Mouse (Mus musculus): ENCODE data around the gene Uvrag.

Gene Uvrag

DNA sequence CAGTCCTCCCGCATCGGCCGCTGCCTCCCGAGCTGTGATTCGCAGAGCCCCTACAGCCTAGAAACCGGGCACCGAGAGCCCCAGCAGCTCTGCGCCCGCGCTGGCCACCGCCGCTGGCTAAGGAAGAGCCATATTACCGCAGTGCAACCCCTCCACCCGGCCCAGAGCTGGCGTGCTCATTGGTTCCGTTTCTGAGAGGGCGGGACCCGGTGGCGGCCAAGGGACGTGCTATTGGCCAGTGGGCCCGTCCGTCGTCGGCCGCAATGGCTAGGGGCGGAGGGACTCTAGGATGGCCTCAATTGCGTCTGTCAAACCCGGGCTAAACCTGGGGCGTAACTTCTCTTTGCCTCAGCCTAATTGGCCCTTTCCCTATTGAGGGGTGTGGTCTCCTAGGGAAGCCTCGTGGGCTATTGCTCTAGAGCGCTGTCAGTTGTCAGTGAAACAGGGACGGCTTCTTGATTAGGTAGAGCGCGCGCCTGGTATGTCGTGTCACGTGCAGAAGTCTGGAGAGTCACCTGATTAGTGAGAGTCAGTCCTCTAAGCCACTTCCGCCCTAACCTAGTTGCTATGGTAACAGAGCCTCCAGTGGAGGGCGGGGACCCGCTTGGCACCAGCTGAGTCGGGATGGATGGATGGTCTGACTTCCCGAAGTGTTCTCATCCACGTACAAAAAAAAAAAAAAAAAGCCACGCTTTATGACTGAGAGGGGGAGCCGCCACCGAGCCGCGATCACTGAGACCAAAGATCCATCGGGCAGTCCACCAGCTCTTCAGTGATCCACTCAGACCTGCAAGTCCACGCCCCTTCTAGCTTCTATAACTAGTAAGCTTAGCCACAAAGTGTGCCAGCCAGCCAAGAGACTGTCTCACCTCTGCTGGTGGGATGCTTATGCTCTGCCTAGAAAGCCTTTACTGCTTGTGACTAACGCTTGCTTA is at the start of gene Uvrag:
Gene Uvrag (minus strand): TSS at position 158 of the 935 bp plus-strand sequence.
- peak; percentile 98 to 99 for DNase-seq (ENCODE audit: low spot score in 2 of 2)

DNA sequence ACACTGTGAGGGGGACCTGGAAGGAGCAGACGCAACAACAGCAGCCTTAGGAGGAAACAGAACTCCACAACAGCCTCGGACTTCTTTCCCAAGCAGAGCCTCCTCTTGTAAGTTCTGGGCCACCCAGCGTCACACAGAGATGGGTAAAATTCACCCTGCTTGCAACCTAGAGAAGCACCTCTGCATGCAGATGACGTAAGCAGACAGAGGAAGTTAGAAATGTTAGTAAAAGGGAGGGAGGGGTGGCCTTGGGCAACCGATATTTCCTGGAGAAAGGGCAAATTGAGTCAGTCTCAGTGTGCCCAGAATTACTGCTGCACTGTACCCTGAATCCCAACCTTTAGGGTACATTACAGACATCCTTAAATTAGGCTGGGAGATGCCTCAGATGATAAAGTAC is 48.9 kb upstream of the Uvrag start:
- DNase-seq (ENCODE audit: low spot score in 2 of 2): no peak

DNA sequence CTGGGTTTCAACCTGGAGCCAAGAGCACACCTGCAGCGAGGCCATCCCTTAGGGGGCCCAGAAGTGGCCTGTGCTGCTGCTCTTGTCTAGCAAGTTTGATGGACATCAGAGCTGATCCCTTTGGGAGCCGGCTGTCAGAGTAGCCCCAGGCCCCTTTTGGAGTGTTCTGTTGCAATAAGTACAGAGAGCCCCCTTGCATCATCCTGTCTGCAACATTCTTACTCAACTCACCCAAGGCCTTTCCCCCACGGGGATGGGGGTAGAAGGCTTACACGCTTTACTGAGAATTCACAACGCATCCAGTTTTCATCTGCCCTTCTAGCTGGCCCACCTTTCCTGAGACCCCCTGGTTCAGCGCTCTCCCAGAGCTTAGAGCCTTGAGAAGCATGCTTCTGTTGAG is 47.7 kb upstream of the Uvrag start:
- DNase-seq (ENCODE audit: low spot score in 2 of 2): no peak

DNA sequence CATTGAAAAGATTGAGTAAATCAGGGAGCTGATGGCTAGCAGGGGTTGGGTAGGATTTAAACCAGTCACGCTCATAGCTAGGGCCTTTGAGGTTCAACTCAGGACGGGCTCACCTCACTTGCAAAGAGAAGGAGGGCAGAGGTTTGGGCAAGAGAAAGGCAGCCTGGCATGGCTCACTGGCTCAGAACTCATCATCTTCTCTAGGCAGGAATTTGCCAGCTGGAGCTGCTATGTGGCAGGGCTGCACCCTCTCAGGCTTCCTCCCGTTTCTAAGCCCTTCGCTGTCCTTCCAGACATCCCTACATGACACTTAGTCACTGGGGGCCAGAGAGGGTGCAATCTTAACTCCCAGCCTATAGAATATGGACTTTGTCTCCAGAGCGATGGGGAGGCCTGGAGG is 46.5 kb upstream of the Uvrag start:
- DNase-seq (ENCODE audit: low spot score in 2 of 2): no peak

DNA sequence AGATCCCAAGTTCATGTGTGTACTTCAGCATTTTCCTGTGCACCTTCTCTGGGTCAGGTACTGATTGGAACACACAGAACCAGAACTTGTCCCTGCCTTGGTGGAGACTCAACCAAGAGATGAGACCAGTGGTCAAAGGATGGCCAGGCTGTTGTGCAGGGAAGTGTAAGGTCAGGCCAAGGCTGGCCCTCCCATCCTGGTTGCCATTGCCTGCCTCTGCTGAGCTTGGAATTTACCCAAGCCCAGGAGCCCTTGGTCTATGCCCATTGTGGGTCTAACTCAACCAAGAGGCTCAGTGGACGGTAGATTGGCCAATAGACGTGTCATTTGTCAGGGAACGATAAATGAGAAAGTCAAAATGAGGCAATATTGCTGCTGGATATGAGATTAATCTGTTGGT is 44.5 kb upstream of the Uvrag start:
- no peak for DNase-seq (ENCODE audit: low spot score in 2 of 2)

DNA sequence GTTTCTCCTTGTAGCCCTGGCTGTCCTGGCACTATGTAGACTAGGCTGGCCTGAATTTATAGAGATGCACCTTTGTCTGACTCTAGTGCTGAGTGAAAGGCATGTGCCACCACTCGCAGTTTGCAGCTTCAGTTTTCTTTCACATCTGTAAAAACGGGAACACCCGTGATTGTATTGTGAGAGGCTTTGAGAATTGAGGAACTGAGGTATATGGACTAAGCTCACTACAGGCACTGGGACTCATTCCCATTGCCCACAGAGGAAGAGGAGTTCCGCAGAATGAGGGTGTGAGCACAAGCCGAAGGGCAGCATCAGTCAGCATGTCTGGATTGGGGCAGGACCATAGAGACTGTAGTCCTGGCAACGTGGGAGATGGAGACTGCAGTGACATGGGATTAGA is 42.8 kb upstream of the Uvrag start:
- no peak for DNase-seq (ENCODE audit: low spot score in 2 of 2)

DNA sequence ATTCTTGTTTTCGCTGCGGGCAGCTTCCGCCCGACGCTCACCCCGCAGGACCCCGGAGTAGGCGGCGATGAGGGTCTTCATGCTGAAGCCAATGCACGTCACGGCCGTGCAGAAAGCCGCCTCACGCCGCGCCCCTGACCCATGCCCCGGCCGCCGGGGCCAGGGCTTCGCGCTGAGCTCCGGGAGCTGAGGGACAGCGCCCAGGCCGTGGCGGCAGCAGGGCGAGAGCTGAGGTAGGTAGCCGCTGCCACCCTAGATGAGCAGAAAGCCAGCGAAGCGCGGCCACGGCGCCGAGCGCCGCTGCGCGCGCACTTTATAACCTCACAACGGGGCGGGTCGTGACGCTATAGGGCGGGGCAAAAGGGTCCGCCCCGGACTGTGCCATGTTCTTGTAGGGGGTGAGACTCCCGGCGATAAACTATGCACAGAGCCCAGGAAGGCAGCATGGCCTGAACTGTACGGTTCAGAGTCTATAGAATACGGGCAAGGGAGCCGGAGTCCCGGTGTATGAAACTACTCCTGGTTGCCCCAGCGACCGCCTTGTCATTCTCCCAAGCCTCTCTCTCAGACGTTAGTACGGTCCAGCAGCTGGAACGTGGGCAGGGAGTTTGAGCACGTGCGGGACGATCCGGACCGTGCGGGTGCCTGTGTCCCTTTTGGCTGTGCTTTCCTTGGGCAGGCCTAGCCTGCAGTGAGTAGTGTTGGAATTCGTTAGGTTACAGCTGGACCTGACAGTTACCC is 41.7 kb upstream of the Uvrag start, which contains the start of gene Dgat2:
Gene Dgat2 (minus strand): TSS at position 288 of the 741 bp plus-strand sequence.
- DNase-seq (ENCODE audit: low spot score in 2 of 2): peak; percentile 84 to 94

DNA sequence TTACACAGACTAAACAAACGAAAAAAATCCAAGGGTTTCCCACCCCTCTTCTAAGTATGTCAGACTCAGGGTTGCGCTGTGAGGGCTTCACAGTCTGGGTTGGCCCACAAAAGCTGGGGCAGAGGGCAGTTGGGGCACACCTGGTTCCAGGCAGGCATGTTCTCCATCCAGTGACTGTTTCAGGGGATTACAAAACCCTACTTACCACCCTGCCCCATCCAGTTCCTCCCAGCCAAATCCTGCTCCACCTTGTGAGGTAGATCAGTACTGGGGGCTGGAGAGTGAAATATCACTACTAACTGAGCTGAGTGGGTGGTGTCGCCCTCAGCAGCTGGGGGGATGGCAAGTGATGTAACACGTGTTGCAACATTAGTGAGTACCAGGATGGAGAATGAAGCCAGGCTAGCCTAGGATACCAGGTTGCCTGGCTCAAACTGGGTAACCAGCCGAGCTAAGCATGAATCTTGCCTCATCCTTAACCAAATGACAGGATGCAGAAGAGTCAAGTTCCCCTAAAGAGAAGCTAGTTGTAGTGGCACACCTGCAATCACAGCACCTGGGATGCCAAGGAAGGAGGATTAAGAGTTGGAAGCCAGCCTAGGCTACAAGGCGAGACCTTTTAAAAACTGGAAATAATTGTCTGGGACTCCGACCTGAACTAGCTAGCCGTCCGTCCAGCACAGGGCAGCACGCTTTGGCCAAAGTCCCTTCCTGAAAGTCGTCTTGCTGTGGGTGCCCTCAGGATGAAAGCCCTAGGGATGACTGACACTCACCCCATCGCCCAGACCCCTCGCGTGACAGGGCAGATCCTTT is 40.9 kb upstream of the Uvrag start:
- peak in 1 of 2 experiments; percentile 38 for DNase-seq (ENCODE audit: low spot score in 2 of 2)

DNA sequence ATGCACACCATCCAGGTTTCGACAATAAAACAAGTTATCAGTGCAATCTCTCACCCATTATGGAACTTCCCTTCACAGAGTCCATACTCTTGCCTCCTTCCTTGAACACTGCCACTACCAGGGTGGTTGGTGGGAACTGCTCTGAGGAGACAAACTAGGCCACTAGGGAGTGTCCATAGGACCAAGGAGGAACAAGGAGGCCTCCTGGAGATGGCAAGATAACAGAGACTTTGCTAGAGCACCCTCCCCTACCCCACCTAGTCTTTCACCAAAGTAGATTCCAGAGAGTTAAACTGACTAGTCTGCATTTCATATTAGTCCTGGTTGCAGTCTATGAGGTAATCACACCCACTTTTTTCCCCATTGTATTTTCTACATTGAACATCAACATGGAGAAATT is 39.2 kb upstream of the Uvrag start:
- DNase-seq (ENCODE audit: low spot score in 2 of 2): no peak

DNA sequence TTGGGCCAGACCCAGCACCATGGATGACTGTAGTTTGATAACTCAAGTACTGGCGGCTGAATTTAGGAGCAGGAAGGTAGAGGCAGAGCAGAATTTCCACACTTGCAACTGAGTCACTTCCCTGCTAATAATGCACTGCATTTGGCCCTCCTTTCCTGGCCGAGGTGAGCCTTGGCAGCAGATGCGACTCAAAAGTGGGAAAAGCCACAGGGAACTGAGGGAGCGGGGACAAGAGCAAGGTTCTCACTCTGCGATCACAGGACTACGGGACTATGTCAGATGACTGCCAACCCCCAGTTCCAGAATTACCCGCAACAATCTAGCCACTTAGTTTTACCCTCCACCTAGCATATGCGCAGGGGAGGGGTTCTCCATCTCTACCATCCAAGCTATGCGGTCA is 38.3 kb upstream of the Uvrag start:
- no peak for DNase-seq (ENCODE audit: low spot score in 2 of 2)

DNA sequence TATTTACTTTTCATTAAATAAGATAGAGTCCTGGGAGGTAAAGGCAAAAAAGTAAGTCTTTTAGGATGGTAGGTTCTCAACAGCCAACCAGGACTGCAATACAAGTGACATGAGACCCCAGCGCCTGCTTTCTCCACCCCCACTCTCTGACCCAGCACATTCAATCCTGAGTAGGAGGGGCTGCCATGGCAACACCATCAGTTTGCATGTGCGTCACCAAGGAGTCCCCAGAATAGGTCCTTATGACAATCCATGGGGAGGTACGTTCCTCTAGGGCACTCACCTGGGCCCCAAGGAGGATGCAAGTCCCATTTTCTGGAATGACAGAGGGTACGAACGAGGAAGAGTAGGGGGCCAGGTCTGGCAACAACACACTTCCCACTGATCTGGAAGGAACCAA is 36.4 kb upstream of the Uvrag start:
- no peak for DNase-seq (ENCODE audit: low spot score in 2 of 2)

DNA sequence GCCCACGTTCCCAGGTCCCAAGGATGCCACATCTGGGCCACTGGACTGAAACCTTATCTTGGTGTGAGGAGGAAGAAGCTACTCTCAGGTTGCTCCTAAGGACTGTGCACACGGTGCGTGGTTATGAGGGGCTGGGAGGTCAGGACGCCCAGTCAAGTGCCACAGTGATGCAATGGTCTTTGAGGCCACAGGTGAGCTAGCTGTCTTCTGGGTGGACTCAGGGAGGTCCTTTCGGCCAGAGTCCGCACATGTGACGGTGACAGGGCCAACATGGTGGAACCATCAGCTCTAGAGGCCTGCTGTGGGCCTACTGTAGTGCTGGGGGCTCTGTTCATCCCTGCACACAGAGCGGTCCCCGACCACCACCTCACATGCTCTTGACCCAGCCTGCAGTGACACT is 34.7 kb upstream of the Uvrag start:
- DNase-seq (ENCODE audit: low spot score in 2 of 2): no peak

DNA sequence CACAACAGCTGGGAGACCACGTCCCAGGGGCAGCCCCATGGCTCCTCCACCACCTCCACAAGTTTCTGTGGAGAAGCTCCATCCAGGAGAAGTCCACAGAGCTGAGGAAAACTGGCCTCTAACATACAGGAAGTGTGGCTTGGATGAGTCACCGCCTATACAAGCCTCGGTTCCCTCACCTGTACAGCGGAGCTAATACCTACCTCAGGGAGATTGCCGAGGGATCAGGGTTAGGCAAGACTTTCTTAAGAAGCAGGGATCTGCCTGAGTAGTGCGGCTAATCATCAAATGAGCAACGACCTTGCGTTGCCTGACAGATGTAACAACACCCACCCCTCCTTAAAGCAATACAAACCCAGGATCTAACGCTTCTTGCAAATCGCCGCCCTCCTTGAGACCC is 34.2 kb upstream of the Uvrag start:
- DNase-seq (ENCODE audit: low spot score in 2 of 2): no peak

DNA sequence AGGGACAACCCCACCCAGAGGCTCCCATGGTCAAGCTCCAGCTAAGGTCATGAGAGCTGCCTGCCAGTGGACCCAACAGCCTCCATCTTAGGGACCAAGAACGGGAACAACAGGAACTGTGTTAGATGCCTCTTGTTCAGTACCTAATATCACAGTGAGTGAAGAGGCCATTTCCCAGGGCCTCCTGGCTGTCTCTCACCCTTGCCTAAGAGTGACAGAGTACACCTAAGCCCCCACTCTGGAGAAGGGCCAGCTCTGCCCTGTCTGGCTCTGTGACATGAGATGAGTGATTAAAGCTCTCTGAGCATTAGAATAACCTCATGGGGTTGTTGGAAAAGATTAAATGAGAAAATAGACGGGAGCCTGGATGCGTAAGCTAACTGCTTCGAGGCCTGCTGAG is 33.1 kb upstream of the Uvrag start:
- DNase-seq (ENCODE audit: low spot score in 2 of 2): no peak

DNA sequence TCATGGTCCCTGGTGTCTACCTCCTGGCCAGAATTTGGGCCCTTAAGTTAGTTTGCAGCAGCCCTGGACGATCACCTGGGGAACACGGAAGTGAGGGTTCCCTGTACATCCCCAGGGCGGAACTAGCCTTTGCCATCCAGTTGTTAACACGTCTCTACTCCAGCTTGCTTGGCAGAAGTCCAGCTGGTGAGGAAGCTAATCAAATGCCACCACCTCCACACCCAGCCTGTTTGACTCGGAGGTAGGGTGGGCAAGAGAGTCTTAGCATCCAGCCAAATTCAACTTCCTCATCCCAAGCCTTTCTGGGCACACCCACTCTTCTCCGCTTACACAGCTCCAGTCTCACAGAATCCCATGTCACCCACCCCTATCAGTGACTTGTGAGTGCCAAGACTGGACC is 32.0 kb upstream of the Uvrag start:
- no peak for DNase-seq (ENCODE audit: low spot score in 2 of 2)

DNA sequence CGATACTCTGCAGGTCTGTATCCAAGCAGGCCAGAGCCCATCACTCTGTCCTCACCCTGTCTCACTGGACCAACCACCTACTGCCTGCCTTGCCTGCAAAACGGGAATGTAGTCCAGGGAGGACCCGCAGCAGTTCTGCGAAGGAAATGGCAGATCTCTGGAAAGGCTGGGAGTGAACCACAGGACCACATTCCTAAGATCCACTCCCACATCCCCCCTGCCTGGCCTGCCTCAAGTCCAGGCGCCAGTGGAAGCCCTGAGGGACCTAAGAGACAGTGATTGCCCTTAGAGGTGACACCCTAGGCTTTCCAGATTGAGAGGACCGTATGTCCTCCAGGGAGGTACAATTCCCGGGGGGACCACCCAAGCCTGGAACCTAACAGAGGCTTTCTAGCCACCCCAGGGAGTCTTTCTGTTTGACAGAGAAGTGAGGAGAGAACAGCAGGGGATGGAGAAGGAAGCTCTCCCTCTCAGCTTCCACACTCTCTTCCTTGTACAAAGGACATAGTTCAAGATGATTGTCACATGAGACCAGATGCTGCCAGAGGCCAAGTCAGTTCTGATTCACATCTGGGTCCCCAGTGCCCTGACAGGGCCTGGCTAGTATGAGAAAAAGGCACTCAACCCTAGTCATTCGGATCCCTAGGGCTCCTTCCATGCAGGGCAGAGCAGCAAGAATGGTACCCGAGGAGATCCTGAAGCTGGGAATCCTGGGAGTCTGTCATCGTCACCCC is 31.0 kb upstream of the Uvrag start:
- no peak for DNase-seq (ENCODE audit: low spot score in 2 of 2)

DNA sequence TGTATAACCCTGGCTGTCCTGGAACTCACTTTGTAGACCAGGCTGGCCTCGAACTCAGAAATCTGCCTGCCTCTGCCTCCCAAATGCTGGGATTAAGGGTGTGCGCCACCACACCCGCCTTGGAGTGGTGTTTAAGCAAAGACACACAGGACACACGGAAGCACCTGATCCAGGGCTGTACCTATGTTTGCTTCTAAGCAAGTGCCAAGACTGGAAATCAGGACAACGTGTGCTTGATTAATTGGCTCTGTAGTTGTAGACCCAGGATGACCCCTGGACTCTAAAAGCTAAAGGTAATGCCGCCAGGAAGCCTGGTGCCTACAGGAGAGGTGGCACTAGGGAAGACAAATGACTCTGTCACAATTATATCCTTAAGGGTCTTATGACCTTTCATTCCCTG is 29.6 kb upstream of the Uvrag start:
- no peak for DNase-seq (ENCODE audit: low spot score in 2 of 2)

DNA sequence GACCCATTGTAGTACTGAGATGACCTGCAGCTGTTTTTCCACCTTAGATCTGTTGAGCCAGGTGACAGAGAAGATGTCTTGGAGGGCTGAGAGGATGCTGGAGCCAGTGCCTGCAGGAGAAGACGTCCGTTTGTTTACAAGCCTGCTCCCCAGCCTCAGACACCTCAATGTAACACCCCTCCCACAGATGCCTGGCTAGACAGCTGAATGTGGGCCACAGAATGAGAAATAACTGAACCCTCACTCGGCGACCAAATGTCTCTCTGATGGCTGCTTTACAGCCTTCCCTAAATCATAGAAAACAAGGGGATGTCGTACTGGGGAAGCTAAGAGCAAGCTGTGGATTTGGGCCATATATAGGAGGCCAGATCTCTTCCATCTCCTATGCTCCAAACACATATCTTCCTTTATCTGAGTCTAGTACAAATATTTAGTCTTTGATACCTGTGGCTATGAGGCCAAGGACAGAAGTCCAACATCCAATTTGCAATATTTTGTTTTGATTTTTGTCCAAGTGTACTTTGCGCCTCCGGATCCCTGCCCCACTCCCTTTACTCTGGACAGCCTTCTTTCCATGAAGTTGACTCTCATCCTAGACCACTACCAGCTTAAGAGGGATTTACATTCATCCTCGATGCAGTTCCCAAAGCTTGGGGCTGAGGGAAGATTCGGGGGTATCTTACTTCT is 28.9 kb upstream of the Uvrag start:
- no peak for DNase-seq (ENCODE audit: low spot score in 2 of 2)

DNA sequence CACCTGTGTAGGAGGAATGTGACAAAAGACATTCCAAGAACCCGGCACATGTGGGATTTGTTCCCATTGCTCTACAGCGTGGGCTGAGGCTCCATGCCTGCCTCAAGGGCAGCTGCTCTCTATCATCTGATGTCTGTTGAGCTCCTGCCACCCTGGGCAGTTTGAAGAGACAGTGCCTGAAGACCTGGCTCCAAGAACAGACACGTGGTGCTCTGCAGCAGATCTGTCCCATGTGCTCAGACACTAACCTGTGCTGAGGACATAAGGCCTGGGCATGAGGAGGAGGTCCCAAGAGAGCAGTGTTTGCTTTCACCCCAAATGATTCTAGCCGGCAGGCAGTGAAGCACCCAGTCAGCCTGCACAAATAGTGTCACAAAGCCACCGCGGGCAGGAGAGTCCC is 27.8 kb upstream of the Uvrag start:
- no peak for DNase-seq (ENCODE audit: low spot score in 2 of 2)

DNA sequence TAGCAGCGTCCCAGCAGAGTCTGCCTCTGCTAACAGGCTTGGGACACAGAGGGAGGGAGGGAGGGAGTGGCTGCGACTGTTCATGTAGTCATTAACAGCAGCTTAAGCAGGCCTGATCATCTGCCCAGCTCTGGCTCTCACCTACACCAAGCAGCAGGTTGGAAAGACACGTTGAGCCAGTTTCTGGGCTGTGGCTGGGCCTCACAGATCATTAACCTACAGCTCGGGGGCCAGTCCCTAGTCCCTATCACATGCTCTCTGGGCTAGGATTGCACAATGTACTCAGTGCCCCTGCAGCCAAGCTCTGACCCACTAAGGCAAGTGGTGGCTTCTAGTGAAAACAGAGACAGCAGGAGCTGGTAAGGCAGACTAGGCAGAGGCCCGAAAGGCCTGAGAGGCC is 27.0 kb upstream of the Uvrag start:
- DNase-seq (ENCODE audit: low spot score in 2 of 2): peak; percentile 33 to 66

DNA sequence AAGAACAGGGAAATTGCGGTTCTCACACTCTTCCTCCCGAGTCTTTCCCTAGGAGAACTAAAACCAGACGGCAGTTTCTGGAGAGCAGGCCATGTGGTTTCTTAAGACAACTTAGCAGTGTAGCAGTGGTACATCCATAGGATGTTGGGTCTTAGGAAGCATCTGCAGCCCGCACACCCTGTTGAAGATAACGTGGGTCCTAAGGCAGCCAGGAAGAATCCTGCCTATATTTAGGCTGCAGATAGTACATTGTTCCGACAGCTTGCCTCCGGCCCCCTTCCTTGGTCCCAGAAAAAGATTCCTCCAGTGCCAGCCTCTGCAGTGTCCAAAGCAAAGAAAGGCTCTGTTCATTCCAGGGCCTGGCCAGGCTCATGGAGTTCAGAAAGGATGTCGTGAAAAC is 25.2 kb upstream of the Uvrag start:
- DNase-seq (ENCODE audit: low spot score in 2 of 2): no peak

Data from urinary bladder, adult 18-20 months (tissue).